Mouse (Mus musculus): ENCODE data around the gene Ncoa6. TPM values are rescaled to one million over a fixed set of nuclear protein-coding genes. Genes with fewer than 3 reads are reported as not detected.
"Not testable (repeated sequence)": the region's sequence is repeated elsewhere in the genome, so short reads cannot be mapped to it uniquely, and the experiment has no call there.

Gene Ncoa6
- total and polyA plus RNA-seq, 2 experiments from 2014 or later, result 26.8 to 45.8 TPM

DNA sequence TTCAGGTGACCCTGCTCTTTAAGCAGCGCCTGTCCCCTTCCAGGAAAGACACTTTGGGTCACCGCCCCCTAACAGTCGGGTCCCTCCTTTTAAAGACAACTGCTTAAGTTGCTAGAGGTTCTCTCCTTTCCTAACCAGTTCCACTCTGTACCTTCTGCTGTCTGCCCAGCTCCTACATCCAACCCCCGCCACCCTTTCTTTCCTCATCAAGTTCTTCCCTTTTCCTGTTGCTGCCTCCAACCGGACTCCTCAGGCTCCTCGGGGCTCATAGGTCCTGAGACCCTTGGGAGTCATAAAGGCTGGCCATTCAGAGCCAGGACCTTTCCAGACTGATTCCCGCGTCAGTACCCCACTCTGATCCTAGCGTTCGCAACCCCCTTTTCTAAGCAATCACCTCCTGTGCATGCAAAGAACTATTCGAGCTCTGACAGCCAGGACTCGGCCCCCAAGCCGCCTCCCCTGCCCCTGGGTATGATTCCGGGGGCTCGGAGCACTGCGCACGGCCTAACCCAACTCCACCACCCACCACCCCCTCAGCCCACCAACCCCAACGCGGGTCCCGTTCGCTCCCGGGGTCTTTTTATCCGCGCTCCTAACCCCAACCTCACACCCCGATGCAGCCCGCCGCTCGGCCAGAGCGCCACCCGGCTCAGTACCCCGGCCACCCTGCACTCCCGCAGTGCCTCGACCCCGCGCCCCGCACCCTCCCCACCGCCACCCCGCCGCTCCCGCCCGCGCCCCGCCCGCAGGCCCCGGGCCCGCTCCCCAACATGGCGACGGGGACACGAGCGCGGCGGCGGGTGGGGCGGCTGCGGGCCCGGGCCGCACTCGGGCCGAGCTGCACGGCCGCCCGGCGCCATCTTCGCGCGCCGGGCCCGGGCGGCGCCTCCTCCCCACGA lies 774 bp downstream of the Ncoa6 start:
- 4% methylated on average over 48 of the region's 71 CpGs for WGBS
- H3K4me1 ChIP-seq (ENCODE audit: insufficient read depth), result peaks cover 12% of the 10 kb centered on the region; the same call in 1 of the 2 replicates
- peak overlapping the region; percentile 82 for H3K4me2 ChIP-seq (ENCODE audit: low read depth)
- no peaks in the 10 kb centered on the region for H3K27me3 ChIP-seq (ENCODE audit: insufficient read depth, low read length)
- DNase-seq, result peak; percentile 52
- peak; percentile 76 for ATAC-seq
- peak overlapping the region; percentile 100 for H3K4me3 ChIP-seq (ENCODE audit: low read depth, low read length)
- H3K9me3 ChIP-seq (ENCODE audit: low read length), result no peaks in the 10 kb centered on the region
- peak overlapping the region; percentile 94 for H3K27ac ChIP-seq (ENCODE audit: low read depth, low read length)
- H3K9ac ChIP-seq, result peak overlapping the region; percentile 95
- no peaks in the 10 kb centered on the region for H3K36me3 ChIP-seq (ENCODE audit: insufficient read depth)
- no peak for TF ChIP-seq CTCF (IDR thresholded peaks at IDR 0.05; ENCODE audit: low read depth)

DNA sequence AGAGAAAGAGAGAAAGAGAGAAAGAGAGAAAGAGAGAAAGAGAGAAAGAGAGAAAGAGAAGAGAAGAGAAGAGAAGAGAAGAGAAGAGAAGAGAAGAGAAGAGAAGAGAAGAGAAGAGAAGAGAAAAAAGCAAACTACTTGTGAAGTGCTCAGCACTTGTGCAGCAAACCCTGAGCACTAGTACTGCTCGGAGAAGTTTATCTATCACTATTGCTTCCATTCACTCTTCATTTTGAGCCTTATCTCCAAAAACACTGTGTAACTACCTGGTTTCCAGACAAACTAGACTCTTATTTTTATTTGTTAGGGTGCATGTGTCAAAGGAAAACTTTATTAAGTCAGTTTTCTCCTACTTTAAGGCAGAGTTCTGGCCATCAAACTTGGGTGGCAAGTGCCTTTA lies 6.8 kb downstream of the Ncoa6 start:
- no peak overlapping the region for H3K4me3 ChIP-seq (ENCODE audit: low read depth, low read length)
- DNase-seq, result no peak
- no peaks in the 10 kb centered on the region for H3K27me3 ChIP-seq (ENCODE audit: insufficient read depth, low read length)
- H3K4me1 ChIP-seq (ENCODE audit: insufficient read depth), result 0 out of 2 replicates have a peak, but pooled peaks cover 7% of the 10 kb centered on the region
- no peaks in the 10 kb centered on the region for H3K36me3 ChIP-seq (ENCODE audit: insufficient read depth)
- WGBS, result 88% methylated on average over 1 of the region's 1 CpGs
- no peak for ATAC-seq
- no peak for TF ChIP-seq CTCF (IDR thresholded peaks at IDR 0.05; ENCODE audit: low read depth)
- H3K9me3 ChIP-seq (ENCODE audit: low read length), result no peaks in the 10 kb centered on the region
- H3K9ac ChIP-seq, result no peak overlapping the region
- no peak overlapping the region for H3K27ac ChIP-seq (ENCODE audit: low read depth, low read length)
- no peak overlapping the region for H3K4me2 ChIP-seq (ENCODE audit: low read depth)

DNA sequence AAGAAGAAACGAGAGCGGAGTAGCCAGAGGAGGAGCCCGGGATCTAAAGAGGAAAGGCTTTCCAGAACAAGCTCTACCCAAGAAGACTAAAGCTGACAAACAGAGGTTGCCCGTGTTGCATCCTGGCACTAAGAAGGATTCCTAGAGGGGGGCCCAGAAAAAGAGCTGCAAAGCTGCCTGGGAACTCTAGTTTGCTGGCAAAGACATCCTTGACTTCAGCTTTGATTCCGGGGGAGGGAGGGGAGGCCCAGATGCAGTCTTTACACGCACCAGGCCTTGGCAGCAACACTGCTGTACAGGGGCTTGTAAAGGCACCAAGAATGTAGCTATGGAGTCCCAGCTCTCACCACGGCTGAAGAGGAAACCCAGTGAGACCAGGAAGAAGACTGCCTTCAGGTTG lies 20.1 kb downstream of the Ncoa6 start:
- DNase-seq (peak; percentile 23), ATAC-seq (peak; percentile 55)
- Histone ChIP-seq H3K36me3 (ENCODE audit: insufficient read depth) (no peaks in the 10 kb centered on the region), H3K4me3 (ENCODE audit: low read depth, low read length) (no peak overlapping the region), H3K27ac (ENCODE audit: low read depth, low read length) (no peak overlapping the region), H3K27me3 (ENCODE audit: insufficient read depth, low read length) (no peaks in the 10 kb centered on the region), H3K4me2 (ENCODE audit: low read depth) (no peak overlapping the region), H3K9ac (no peak overlapping the region), H3K9me3 (ENCODE audit: low read length) (no peaks in the 10 kb centered on the region), H3K4me1 (ENCODE audit: insufficient read depth) (no peaks in the 10 kb centered on the region)
- 68% methylated on average over 7 of the region's 7 CpGs for WGBS
- TF ChIP-seq CTCF (IDR thresholded peaks at IDR 0.05; ENCODE audit: low read depth), result no peak

DNA sequence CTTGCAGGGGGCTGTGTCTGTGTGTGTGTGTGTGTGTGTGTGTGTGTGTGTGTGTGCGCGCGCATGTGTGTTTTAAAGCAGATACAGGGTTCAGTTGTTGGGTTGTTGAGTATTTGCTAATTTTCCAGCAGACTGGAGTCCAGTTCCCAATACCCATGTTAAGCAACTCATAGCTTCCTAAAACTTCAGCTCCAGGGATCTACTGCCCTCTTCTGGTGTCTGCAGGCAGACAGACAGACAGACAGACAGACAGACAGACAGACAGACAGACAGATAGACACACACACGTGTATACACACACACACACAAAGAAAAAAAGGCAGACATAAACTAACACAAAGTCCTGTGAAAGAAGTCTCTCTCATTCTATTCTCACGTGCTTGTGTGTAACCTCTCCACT lies 22.4 kb downstream of the Ncoa6 start:
- no peaks in the 10 kb centered on the region for H3K9me3 ChIP-seq (ENCODE audit: low read length)
- H3K27me3 ChIP-seq (ENCODE audit: insufficient read depth, low read length), result no peaks in the 10 kb centered on the region
- no peak overlapping the region for H3K4me2 ChIP-seq (ENCODE audit: low read depth)
- WGBS, result 88% methylated on average over 5 of the region's 5 CpGs
- no peaks in the 10 kb centered on the region for H3K4me1 ChIP-seq (ENCODE audit: insufficient read depth)
- H3K4me3 ChIP-seq (ENCODE audit: low read depth, low read length), result no peak overlapping the region
- ATAC-seq (no peak), DNase-seq (no peak)
- no peak overlapping the region for H3K27ac ChIP-seq (ENCODE audit: low read depth, low read length)
- TF ChIP-seq CTCF (IDR thresholded peaks at IDR 0.05; ENCODE audit: low read depth), result peak; percentile 5; the same call in 1 of the 2 replicates
- H3K9ac ChIP-seq, result no peak overlapping the region
- no peaks in the 10 kb centered on the region for H3K36me3 ChIP-seq (ENCODE audit: insufficient read depth)

DNA sequence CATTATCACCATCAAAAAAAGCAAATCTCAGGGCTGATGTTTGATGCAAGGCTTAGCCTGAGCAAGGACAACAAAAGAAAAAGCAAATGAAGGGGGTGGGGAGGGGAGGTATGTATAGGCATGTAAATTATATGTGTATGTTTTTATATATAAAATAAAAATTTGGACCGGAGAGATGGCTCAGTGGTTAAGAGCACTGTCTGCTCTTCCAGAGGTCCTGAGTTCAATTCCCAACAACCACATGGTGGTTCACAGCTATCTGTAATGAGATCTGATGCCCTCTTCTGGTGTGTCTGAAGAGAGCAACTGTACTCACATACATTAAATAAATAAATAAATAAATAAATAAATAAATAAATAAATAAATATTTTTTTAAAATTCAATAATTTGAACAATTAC lies 25.8 kb downstream of the Ncoa6 start:
- WGBS, result 100% methylated on average over 1 of the region's 1 CpGs
- not testable (repeated sequence) for H3K4me1 ChIP-seq (ENCODE audit: insufficient read depth); ATAC-seq; H3K36me3 ChIP-seq (ENCODE audit: insufficient read depth); H3K27me3 ChIP-seq (ENCODE audit: insufficient read depth, low read length); DNase-seq; H3K4me3 ChIP-seq (ENCODE audit: low read depth, low read length); H3K27ac ChIP-seq (ENCODE audit: low read depth, low read length); H3K4me2 ChIP-seq (ENCODE audit: low read depth); H3K9ac ChIP-seq; H3K9me3 ChIP-seq (ENCODE audit: low read length)

DNA sequence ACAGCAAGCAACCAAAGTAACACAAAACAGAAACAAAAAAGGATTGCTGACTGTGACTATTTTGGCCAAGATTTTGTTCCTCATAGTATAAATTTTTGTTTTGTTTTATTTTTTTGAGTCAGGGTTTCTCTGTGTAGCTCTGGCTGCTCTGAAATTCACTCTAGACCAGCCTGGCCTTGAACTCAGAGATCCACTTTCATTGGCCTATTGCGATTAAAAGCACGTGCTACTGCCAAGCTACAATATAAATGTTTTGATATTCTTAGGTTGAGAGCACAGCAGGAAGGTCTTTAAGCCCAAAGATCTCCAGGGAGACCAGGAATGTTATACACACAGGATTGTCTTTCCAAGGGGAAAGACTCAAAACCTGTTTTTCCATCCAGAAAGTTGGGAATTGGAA lies 30.2 kb downstream of the Ncoa6 start:
- WGBS, result 47% methylated on average over 2 of the region's 2 CpGs
- H3K9me3 ChIP-seq (ENCODE audit: low read length), result no peaks in the 10 kb centered on the region

DNA sequence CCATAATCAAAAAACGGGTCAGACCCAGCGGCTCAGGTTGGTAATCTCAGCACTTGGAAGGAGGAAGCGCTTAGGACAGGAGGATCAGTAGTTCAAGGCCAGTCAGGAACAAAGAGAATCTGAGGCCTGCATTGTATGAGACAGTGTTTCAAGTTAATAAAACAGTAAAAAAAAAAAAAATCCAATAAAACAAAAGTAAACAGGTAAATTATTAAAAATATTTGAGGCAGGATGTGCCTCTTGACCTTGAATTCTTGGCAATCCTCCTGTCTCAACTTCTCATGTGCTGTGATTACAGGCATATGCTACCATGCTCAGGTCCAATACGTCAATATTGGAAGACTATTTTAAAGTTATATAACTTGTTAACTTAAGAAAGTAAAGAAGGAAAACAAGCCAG lies 30.8 kb downstream of the Ncoa6 start:
- 81% methylated on average over 4 of the region's 4 CpGs for WGBS
- no peak overlapping the region for H3K9ac ChIP-seq
- H3K36me3 ChIP-seq (ENCODE audit: insufficient read depth), result no peaks in the 10 kb centered on the region; the same call in 1 of the 2 replicates
- no peak for TF ChIP-seq CTCF (IDR thresholded peaks at IDR 0.05; ENCODE audit: low read depth)
- no peaks in the 10 kb centered on the region for H3K4me1 ChIP-seq (ENCODE audit: insufficient read depth)
- no peak overlapping the region for H3K4me2 ChIP-seq (ENCODE audit: low read depth)
- H3K9me3 ChIP-seq (ENCODE audit: low read length), result no peaks in the 10 kb centered on the region
- DNase-seq (no peak), ATAC-seq (no peak)
- H3K27ac ChIP-seq (ENCODE audit: low read depth, low read length), result no peak overlapping the region
- no peak overlapping the region for H3K4me3 ChIP-seq (ENCODE audit: low read depth, low read length)
- H3K27me3 ChIP-seq (ENCODE audit: insufficient read depth, low read length), result no peaks in the 10 kb centered on the region

More for the DNA sequence above, 30.2 kb downstream of the Ncoa6 start:
- no peak for TF ChIP-seq CTCF (IDR thresholded peaks at IDR 0.05; ENCODE audit: low read depth)
- H3K4me3 ChIP-seq (ENCODE audit: low read depth, low read length), result no peak overlapping the region
- DNase-seq (no peak), ATAC-seq (no peak)
- no peak overlapping the region for H3K9ac ChIP-seq
- H3K27ac ChIP-seq (ENCODE audit: low read depth, low read length), result no peak overlapping the region
- no peaks in the 10 kb centered on the region; the same call in 1 of the 2 replicates for H3K36me3 ChIP-seq (ENCODE audit: insufficient read depth)
- H3K4me2 ChIP-seq (ENCODE audit: low read depth), result no peak overlapping the region
- no peaks in the 10 kb centered on the region for H3K4me1 ChIP-seq (ENCODE audit: insufficient read depth)
- H3K27me3 ChIP-seq (ENCODE audit: insufficient read depth, low read length), result no peaks in the 10 kb centered on the region
